Mouse (Mus musculus) intestine, postnatal 0 days (tissue): ENCODE data around the gene Ankdd1b. TPM values are rescaled to one million over a fixed set of nuclear protein-coding genes. Genes with fewer than 3 reads are reported as not detected.

ENCODE experiments used
- ATAC-seq: fragments of 200-750 bp; cut with Nextera tagmentation; 2 replicates; pipeline ENCODE4 v1.8.0; 2017; ENCODE audit warnings: mild to moderate bottlenecking, moderate TSS enrichment, moderate library complexity
- H3K27ac ChIP-seq: fragments of 300-500 bp; sonication (generic); 2 replicates; pipeline ENCODE4 v1.5.1; 2014; ENCODE audit warnings: mild to moderate bottlenecking, low read depth, low read length, moderate library complexity
- H3K27me3 ChIP-seq: fragments of 300-500 bp; sonication (generic); replicated peaks from 2 replicates; pipeline ENCODE4 v1.6.1; 2014; ENCODE audit warnings: low read length, mixed read lengths; ENCODE audit not compliant: control insufficient read depth, insufficient read depth
- H3K36me3 ChIP-seq: fragments of 300-500 bp; sonication (generic); 2 replicates; pipeline ENCODE4 v1.6.1; 2014; ENCODE audit warnings: mild to moderate bottlenecking, moderate library complexity; ENCODE audit not compliant: control insufficient read depth, insufficient read depth
- H3K4me1 ChIP-seq: fragments of 300-500 bp; sonication (generic); replicated peaks from 2 replicates; pipeline ENCODE4 v1.6.1; 2014; ENCODE audit warnings: antibody characterized with exemption, low read length, mixed read lengths; ENCODE audit not compliant: control insufficient read depth, insufficient read depth
- H3K4me2 ChIP-seq: fragments of 300-500 bp; sonication (generic); replicated peaks from 2 replicates; pipeline ENCODE4 v1.6.1; 2014; ENCODE audit warnings: low read depth, mild to moderate bottlenecking, moderate library complexity
- H3K4me3 ChIP-seq: fragments of 300-500 bp; sonication (generic); 2 replicates; pipeline ENCODE4 v1.5.1; 2014; ENCODE audit warnings: low read depth, low read length
- H3K9ac ChIP-seq: fragments of 300-500 bp; sonication (generic); 2 replicates; pipeline ENCODE4 v1.6.1; 2014; ENCODE audit warnings: mild to moderate bottlenecking, low read depth, low read length
- H3K9me3 ChIP-seq: fragments of 300-500 bp; sonication (generic); 2 replicates; pipeline ENCODE4 v1.6.1; 2016; ENCODE audit warnings: mixed run types; ENCODE audit not compliant: control insufficient read depth
- CTCF ChIP-seq: sonication (generic); IDR thresholded peaks from 2 replicates; pipeline ENCODE4 v1.5.1; 2016; ENCODE audit warnings: low read depth, mild to moderate bottlenecking, control low read depth, antibody characterized with exemption, moderate library complexity
- WGBS: fragments of 180-500 bp; shearing (Covaris S2); extraction: QIAGEN DNeasy Blood & Tissue Kit; methylation state at CpG from one replicate; pipeline ENCODE4 v1.1.7; 2014; 5-methylcytosine and 5-hydroxymethylcytosine counted together
- polyA plus RNA-seq: library from polyadenylated mRNA; unstranded; fragments of >200 nt; fragmentation: Nextera tagmentation; extraction: Ambion mirVana; gene quantifications from 2 replicates; pipeline ENCODE4 v1.2.1, GENCODE M21; 2015

The Ankdd1b gene
- polyA plus RNA-seq, 1 experiment from 2014 or later: 0.25 TPM

DNA sequence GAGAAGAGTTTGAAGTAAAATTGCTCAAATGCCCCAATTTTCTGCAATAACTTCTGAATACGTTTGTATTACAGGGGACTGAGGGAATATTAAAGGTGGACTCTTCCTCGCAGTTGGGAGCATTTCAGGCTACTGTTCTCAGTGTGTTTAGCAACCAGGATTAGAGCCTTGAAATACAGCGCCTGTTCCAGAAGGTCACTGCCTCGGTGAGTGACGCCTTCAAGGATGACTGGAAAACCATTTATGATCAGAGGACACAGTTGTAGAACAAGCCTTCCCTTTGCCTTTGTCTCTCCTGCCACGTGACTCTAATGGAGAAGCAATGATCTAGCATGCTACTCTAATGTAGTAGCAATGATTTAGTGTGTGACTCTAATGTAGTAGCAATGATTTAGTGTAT is 17.0 kb upstream of the Ankdd1b start:
- H3K4me1 ChIP-seq: no peaks in the 10 kb centered on the region
- H3K9me3 ChIP-seq: no peaks in the 10 kb centered on the region
- no peak for TF ChIP-seq CTCF
- 89% methylated on average over 6 of the region's 6 CpGs for WGBS
- H3K9ac ChIP-seq: no peak overlapping the region
- H3K4me2 ChIP-seq: no peak overlapping the region
- no peaks in the 10 kb centered on the region for H3K27me3 ChIP-seq
- H3K36me3 ChIP-seq: peaks cover 26% of the 10 kb centered on the region
- no peak for ATAC-seq
- H3K27ac ChIP-seq: no peak overlapping the region
- no peak overlapping the region for H3K4me3 ChIP-seq

DNA sequence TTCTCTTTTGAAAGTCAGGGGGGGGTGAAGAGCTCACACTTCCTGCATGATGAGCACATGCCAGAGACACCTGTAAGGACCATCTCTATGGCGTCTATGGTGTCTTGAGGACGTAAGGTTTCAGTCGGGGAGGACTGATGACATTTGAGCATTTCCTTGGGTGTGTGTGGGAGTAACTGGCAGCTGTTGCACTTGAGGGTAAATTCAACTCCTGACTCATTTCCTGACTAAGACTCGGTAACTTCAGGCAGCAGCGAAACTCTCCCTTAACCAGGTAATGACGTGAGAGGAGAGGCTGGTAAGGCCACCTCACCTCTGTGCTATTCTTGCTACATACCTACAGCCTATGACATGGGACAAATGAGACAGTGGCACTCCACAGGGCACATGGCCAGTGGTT is 16.2 kb upstream of the Ankdd1b start:
- TF ChIP-seq CTCF: no peak
- no peak overlapping the region for H3K4me2 ChIP-seq
- no peak overlapping the region for H3K4me3 ChIP-seq
- H3K27ac ChIP-seq: no peak overlapping the region
- WGBS: 83% methylated on average over 6 of the region's 6 CpGs
- ATAC-seq: no peak
- no peaks in the 10 kb centered on the region for H3K4me1 ChIP-seq
- H3K9ac ChIP-seq: no peak overlapping the region
- no peaks in the 10 kb centered on the region for H3K9me3 ChIP-seq
- H3K36me3 ChIP-seq: peaks cover 26% of the 10 kb centered on the region
- no peaks in the 10 kb centered on the region for H3K27me3 ChIP-seq

DNA sequence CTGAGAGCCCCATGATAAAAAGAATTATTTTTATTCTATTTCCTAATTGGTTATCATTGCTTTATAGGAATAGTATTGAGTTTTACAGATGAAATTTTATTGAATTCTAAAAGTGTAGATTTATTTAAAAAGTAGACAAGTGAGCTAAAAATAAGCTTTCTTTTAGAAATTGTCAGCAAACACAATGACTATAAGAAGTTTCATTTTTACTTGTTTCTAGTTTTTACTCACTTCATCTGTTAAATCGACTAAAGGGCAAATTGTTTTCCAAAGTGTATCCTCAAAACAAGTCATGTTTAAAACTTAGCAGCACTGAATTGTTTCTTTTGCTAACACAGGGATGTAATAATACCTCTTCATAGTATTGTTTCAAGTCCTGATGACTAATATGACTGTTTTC is 8.0 kb upstream of the Ankdd1b start:
- no peak for ATAC-seq

DNA sequence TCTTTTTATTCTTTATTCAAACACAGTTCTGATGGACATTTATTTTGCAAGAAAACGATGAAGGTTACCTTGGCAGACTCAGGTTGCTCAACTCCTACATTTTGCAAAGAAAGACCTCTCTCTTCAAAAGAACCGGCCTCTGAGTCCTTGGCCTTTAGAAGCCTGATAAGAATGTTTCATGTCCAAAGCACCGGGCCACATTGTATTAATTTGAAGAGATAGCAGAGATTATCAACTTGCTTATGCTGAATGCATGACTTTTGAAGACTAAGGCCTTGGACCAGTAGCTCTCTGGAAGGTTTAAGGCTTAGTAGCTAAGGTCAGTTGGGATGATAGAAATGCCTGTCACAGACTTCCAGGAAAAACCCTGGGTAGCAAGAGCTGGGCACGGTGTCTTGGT is 6.2 kb upstream of the Ankdd1b start:
- Histone ChIP-seq H3K27ac (no peak overlapping the region), H3K27me3 (no peaks in the 10 kb centered on the region), H3K36me3 (no peaks in the 10 kb centered on the region), H3K4me1 (no peaks in the 10 kb centered on the region), H3K4me2 (no peak overlapping the region), H3K9ac (no peak overlapping the region), H3K9me3 (no peaks in the 10 kb centered on the region), H3K4me3 (no peak overlapping the region)
- 60% methylated on average over 4 of the region's 4 CpGs for WGBS
- TF ChIP-seq CTCF: no peak
- no peak for ATAC-seq

More for the DNA sequence above, 8.0 kb upstream of the Ankdd1b start:
- Histone ChIP-seq H3K9me3 (no peaks in the 10 kb centered on the region), H3K4me1 (no peaks in the 10 kb centered on the region), H3K4me2 (no peak overlapping the region), H3K27ac (no peak overlapping the region), H3K9ac (no peak overlapping the region), H3K36me3 (peaks cover 3% of the 10 kb centered on the region; the same call in 1 of the 2 replicates), H3K27me3 (no peaks in the 10 kb centered on the region), H3K4me3 (no peak overlapping the region)
- no peak for TF ChIP-seq CTCF
- 96% methylated on average over 1 of the region's 1 CpGs for WGBS

DNA sequence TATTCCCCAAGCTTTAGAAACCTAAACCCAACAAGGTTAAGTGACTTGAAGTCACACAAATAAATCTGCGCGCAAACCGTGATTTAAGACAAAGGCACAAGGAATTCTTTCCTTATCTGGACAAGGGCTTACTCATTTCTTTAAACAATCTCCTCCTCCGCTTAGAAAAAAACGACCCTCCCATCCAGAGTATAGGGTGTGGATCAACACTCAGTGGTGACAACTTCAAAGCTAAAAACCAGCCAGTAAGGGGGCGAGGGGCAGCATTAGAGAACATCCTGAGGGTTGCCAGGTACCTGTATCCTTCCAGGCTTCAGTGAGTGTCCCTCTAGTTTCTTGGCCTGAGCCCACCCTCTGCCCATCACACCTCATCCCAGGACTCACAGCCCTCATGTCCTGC is 442 bp downstream of the Ankdd1b start:
- 45% methylated on average over 6 of the region's 6 CpGs for WGBS
- ATAC-seq: no peak
- TF ChIP-seq CTCF: no peak
- Histone ChIP-seq H3K4me3 (no peak overlapping the region), H3K9me3 (no peaks in the 10 kb centered on the region), H3K4me1 (no peaks in the 10 kb centered on the region), H3K4me2 (no peak overlapping the region), H3K36me3 (no peaks in the 10 kb centered on the region), H3K27me3 (no peaks in the 10 kb centered on the region), H3K27ac (no peak overlapping the region), H3K9ac (no peak overlapping the region)

DNA sequence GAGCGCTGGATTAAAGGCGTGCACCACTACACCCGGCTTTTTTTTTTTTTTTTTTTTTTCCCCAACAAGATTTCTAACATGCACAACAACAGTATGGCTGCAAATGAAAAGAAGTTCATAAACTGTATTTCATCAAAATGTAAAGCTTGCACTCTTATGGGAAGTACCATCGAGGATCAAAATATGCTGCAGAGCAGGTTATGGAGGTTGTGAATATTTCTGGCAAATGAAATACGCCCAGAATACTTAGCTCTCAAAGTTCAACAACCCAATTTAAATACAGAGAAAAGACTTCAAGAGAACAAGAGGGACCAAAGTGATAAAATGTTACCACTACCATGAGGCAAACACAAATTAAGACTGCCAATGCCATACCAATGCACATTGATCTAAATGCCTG is 2.3 kb downstream of the Ankdd1b start:
- no peak for TF ChIP-seq CTCF
- no peaks in the 10 kb centered on the region for H3K27me3 ChIP-seq
- no peak overlapping the region for H3K4me3 ChIP-seq
- H3K4me1 ChIP-seq: no peaks in the 10 kb centered on the region
- H3K36me3 ChIP-seq: no peaks in the 10 kb centered on the region
- H3K4me2 ChIP-seq: no peak overlapping the region
- no peak for ATAC-seq
- no peak overlapping the region for H3K9ac ChIP-seq
- H3K9me3 ChIP-seq: no peaks in the 10 kb centered on the region
- H3K27ac ChIP-seq: no peak overlapping the region
- 89% methylated on average over 5 of the region's 5 CpGs for WGBS

DNA sequence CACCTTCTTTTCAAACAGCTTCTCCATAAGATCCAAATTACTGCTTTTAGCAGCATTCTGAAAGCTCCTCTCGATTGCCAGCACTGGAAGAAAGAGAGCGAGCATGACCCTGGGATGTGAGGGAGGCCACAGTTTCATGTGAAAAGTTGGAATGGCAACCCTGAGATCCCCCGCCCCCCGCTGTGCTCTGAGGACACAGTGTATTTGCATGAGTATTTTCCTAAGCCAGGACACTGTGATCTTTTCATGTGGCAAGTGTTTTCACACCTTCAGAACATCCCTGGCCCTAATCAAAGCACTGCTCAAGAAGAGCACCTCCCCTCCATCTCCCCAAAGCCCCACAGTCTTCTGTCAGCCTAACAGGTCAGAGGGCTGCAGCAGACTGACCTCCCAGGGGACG is 5.7 kb downstream of the Ankdd1b start:
- no peak for TF ChIP-seq CTCF
- no peak overlapping the region for H3K27ac ChIP-seq
- H3K36me3 ChIP-seq: no peaks in the 10 kb centered on the region
- 75% methylated on average over 5 of the region's 5 CpGs for WGBS
- no peaks in the 10 kb centered on the region for H3K27me3 ChIP-seq
- no peak overlapping the region for H3K4me3 ChIP-seq
- H3K4me2 ChIP-seq: no peak overlapping the region
- no peaks in the 10 kb centered on the region for H3K9me3 ChIP-seq
- no peak overlapping the region for H3K9ac ChIP-seq
- ATAC-seq: no peak
- H3K4me1 ChIP-seq: no peaks in the 10 kb centered on the region
